Mouse (Mus musculus) olfactory bulb, adult 2 months (tissue): ENCODE measurements around the gene Ncan.

Experiments used
- CTCF ChIP-seq: fragments of 200-500 bp; IDR thresholded peaks from 2 replicates; pipeline ENCODE4 v1.5.1; 2012; ENCODE audit warnings: low read depth, mild to moderate bottlenecking, low read length, moderate library complexity; ENCODE audit not compliant: insufficient read depth
- POLR2A ChIP-seq: fragments of 200-500 bp; IDR thresholded peaks from 2 replicates; pipeline ENCODE4 v1.6.1; 2012; ENCODE audit warnings: mild to moderate bottlenecking, low read depth, low read length, moderate library complexity; ENCODE audit not compliant: insufficient read depth

- TF ChIP-seq CTCF: no peak
- TF ChIP-seq POLR2A: no peak
Measured at GRCm38 (mm10) chr8:70157240-70157800, 36.6 kb upstream of the Ncan start.
